Mouse (Mus musculus) heart, adult 2 months (tissue): ENCODE measurements around the gene Hspa12a.

Source experiments
- CTCF ChIP-seq: fragments of 200-600 bp; IDR thresholded peaks from 2 replicates; pipeline ENCODE4 v1.8.1; 2022; ENCODE audit warnings: antibody characterized with exemption, mild to moderate bottlenecking, moderate library complexity
- POLR2A ChIP-seq: fragments of 200-500 bp; IDR thresholded peaks from 2 replicates; pipeline ENCODE4 v1.6.1; 2011; ENCODE audit warnings: mild to moderate bottlenecking, low read depth, low read length, control low read depth; ENCODE audit not compliant: insufficient read depth

- TF ChIP-seq CTCF (no peak), POLR2A (no peak)
These were observed 119.1 kb downstream of the Hspa12a start for GRCm38 (mm10) chr19:58824316-58824715.
